In the genomic region with DNA sequence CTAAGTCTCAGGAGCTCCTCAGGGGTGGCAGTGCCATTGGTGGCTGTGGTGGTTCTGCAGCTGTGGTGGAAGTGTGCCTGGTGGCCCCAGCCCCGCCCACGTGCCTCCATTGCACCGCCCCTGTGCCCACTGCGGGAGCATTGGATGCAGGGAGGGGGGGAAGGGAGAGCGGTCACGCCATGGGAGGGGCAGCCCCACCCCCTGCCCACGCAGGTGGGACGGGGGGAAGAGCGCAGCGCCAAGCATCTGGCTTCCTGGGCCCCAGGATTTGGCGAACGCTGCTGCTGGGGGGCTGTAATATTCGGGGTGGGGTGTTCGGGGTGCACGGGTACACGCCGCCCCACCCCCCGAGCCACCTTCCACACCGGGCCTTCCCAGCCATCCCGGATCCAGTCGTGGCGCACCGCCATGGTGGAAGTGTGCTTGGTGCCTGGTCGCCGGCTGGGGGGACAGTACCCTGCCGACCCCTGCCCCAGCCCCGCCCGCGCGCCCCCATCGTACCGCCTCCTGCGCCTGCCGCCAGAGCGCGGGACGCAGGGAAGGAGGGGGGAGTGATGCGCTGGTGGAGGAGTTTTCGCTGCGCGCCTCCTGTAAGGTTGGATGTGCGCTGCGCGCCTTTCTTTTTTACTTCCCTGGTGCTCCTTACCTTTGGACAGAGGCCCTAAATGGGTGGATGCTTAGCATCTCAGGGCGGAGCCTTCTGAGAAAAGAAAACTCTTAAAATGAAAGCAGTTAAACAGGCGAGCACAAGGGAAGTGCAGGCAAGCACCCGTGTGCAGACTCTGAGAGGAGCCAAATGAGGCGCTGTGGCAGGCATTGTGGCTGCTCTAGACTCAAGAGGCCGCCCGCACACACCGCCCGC, we compare ENCODE assay signal across 9 mouse cellular contexts. TPM values are rescaled to one million over a fixed set of nuclear protein-coding genes. Genes with fewer than 3 reads are reported as not detected.
A peak's percentile ranks its signal among the peaks of the same experiment; 100 is the strongest.
DNase-seq lines count a peak whose midpoint lies in the region; ATAC-seq and TF ChIP-seq lines count a peak whose summit lies in the region.
"Had no signal": no experiment of that assay in that cellular context is flagged by ENCODE, and none has a peak within 500 bp of the region (broad histone marks: within the 10 kb centered on the region; RNA-seq: fewer than 3 reads in every experiment).

No protein-coding gene starts in this region.

- peak overlapping the region; percentile 70 for H3K9ac ChIP-seq in forebrain, embryonic 12.5 days
- peak overlapping the region; percentile 48 for H3K9ac ChIP-seq in intestine, postnatal 0 days (ENCODE audit: low read depth, low read length)

- H3K4me1 ChIP-seq in forebrain, embryonic 12.5 days = peaks cover 6% of the 10 kb centered on the region
- H3K4me1 ChIP-seq in intestine, postnatal 0 days (replicated peaks; ENCODE audit: control insufficient read depth, insufficient read depth, low read length) = no peaks in the 10 kb centered on the region
- peaks cover 5% of the 10 kb centered on the region; the same call in 1 of the 2 replicates for H3K4me1 ChIP-seq in small intestine, adult 2 months (ENCODE audit: control insufficient read depth, insufficient read depth, insufficient read length, low read length)

- peak overlapping the region; percentile 84 for H3K27ac ChIP-seq in forebrain, embryonic 12.5 days
- no peak overlapping the region for H3K27ac ChIP-seq in intestine, postnatal 0 days (ENCODE audit: low read depth, low read length)
- 0 out of 2 replicates have a peak overlapping the region, but pooled peaks have one; percentile 22 for H3K27ac ChIP-seq in small intestine, adult 2 months (ENCODE audit: insufficient read depth, low read depth, low read length)
- H3K27ac ChIP-seq in layer of hippocampus, adult 2 months = no peak overlapping the region

- H3K9me3 ChIP-seq in forebrain, embryonic 12.5 days = peaks cover 6% of the 10 kb centered on the region; the same call in 1 of the 2 replicates
- no peaks in the 10 kb centered on the region for H3K9me3 ChIP-seq in intestine, postnatal 0 days (ENCODE audit: control insufficient read depth)

- DNase-seq in ovary, postnatal 36 days (ENCODE audit: low spot score) = peak; percentile 23
- DNase-seq in ovary, postnatal 14 days (ENCODE audit: low spot score) = no peak
- peak; percentile 28 to 31 for DNase-seq in adrenal gland, postnatal 36 days
- no peak for DNase-seq in layer of hippocampus, adult 2 months (ENCODE audit: low spot score in 2 of 2)

- TF ChIP-seq POLR2A in small intestine, adult 2 months (IDR thresholded peaks at IDR 0.05; ENCODE audit: low read depth, low read length) = 0 out of 2 replicates have a peak, but pooled peaks have one; percentile 11

- peak; percentile 51 for TF ChIP-seq CTCF in intestine, postnatal 0 days (IDR thresholded peaks at IDR 0.05; ENCODE audit: low read depth)
- TF ChIP-seq CTCF in small intestine, adult 2 months (IDR thresholded peaks at IDR 0.05; ENCODE audit: extremely low read depth, insufficient read length, insufficient replicate concordance, low read depth, low read length) = no peak
- TF ChIP-seq CTCF in layer of hippocampus, adult 2 months (conservative IDR thresholded peaks at IDR 0.05) = no peak

- no peaks in the 10 kb centered on the region for H3K27me3 ChIP-seq in forebrain, embryonic 12.5 days
- H3K27me3 ChIP-seq in intestine, postnatal 0 days (replicated peaks; ENCODE audit: control insufficient read depth, insufficient read depth, low read length) = no peaks in the 10 kb centered on the region
- H3K27me3 ChIP-seq in small intestine, adult 2 months (ENCODE audit: control insufficient read depth, insufficient read depth, low read length) = no peaks in the 10 kb centered on the region

- WGBS in forebrain, embryonic 12.5 days = 3% methylated on average over 52 of the region's 52 CpGs
- WGBS in intestine, postnatal 0 days = under 1% methylated on average over 44 of the region's 52 CpGs
- WGBS in small intestine, adult 2 months = 2% methylated on average over 52 of the region's 52 CpGs

- ATAC-seq in forebrain, embryonic 12.5 days (ENCODE audit: low FRiP score) = peak; percentile 93
- peak; percentile 89 for ATAC-seq in intestine, postnatal 0 days
- peak; percentile 88 for ATAC-seq in megakaryocyte progenitor cell, adult 5-6 weeks (replicated peaks; ENCODE audit: poor library complexity)

- peak overlapping the region; percentile 67 for H3K4me2 ChIP-seq in forebrain, embryonic 12.5 days
- peak overlapping the region; percentile 86 for H3K4me2 ChIP-seq in intestine, postnatal 0 days (replicated peaks; ENCODE audit: low read depth)

- peak overlapping the region; percentile 56 for H3K4me3 ChIP-seq in forebrain, embryonic 12.5 days (replicated peaks)
- H3K4me3 ChIP-seq in intestine, postnatal 0 days (ENCODE audit: low read depth, low read length) = peak overlapping the region; percentile 48
- H3K4me3 ChIP-seq in small intestine, adult 2 months (ENCODE audit: low read depth, low read length) = peak overlapping the region; percentile 63
- H3K4me3 ChIP-seq in layer of hippocampus, adult 2 months = no peak overlapping the region; the same call in 1 of the 2 replicates

- no peaks in the 10 kb centered on the region for H3K36me3 ChIP-seq in forebrain, embryonic 12.5 days (replicated peaks)
- no peaks in the 10 kb centered on the region for H3K36me3 ChIP-seq in intestine, postnatal 0 days (ENCODE audit: control insufficient read depth, insufficient read depth)
- no peaks in the 10 kb centered on the region for H3K36me3 ChIP-seq in small intestine, adult 2 months (ENCODE audit: control insufficient read depth, insufficient read depth, low read length)

RNA-seq across cellular contexts. Expression of a gene that starts 31.4 kb away (rescaled TPM):
- not detected for total RNA-seq in adrenal gland, postnatal 36 days (2021)
- polyA plus RNA-seq in forebrain, embryonic 12.5 days (2016; fragmentation: Nextera tagmentation; extraction: Ambion mirVana) = not detected in 2 replicates
- polyA plus RNA-seq in intestine, postnatal 0 days (2015; fragmentation: Nextera tagmentation; extraction: Ambion mirVana) = not detected in 2 replicates
- not detected in 2 replicates for total RNA-seq in megakaryocyte progenitor cell, adult 5-6 weeks (2015)
- not detected in 2 replicates for total RNA-seq in megakaryocyte progenitor cell, adult 5-6 weeks (2017)
- polyA plus RNA-seq in small intestine, adult 2 months (2012; rRNA removed) = not detected in 2 replicates
- not detected for total RNA-seq in layer of hippocampus, adult 2 months (2021)
- total RNA-seq: left cerebral cortex, postnatal 10 days had no signal

Comparison
In these comparisons a context has a peak if more than half of its experiments do, and no peak if none do; other contexts are left out.
1. DNase-seq: peak in ovary, postnatal 36 days (single experiment) and adrenal gland, postnatal 36 days (2 of 2); none in ovary, postnatal 14 days (single experiment) and layer of hippocampus, adult 2 months (0 of 2).
2. H3K27ac ChIP-seq: peak in forebrain, embryonic 12.5 days (single experiment) and small intestine, adult 2 months (single experiment); none in intestine, postnatal 0 days (single experiment) and layer of hippocampus, adult 2 months (single experiment).
3. Peak in every context shown above with its lines, with median percentiles within 50 percentile points of each other: ATAC-seq.